Mouse (Mus musculus) bone marrow, adult 2 months (tissue): ENCODE results near the gene Rps18. TPM values are rescaled to one million over a fixed set of nuclear protein-coding genes. Genes with fewer than 3 reads are reported as not detected.
"Not testable (repeated sequence)": the region's sequence is repeated elsewhere in the genome, so short reads cannot be mapped to it uniquely, and the experiment has no call there.

Experiments used
- H3K27ac ChIP-seq: fragments of 200-500 bp; 2 replicates; pipeline ENCODE4 v1.5.1; 2012; ENCODE audit warnings: low read depth, mild to moderate bottlenecking, control low read depth, inconsistent platforms, low read length; ENCODE audit not compliant: control insufficient read depth, poor library complexity, insufficient read depth
- H3K4me1 ChIP-seq: fragments of 200-500 bp; 2 replicates; pipeline ENCODE4 v1.6.1; 2011; ENCODE audit warnings: low read length; ENCODE audit not compliant: control insufficient read depth, insufficient read depth
- H3K4me3 ChIP-seq: fragments of 200-500 bp; replicated peaks from 2 replicates; pipeline ENCODE3; 2011; ENCODE audit warnings: mild to moderate bottlenecking, low read depth, low read length, control low read depth; ENCODE audit not compliant: control insufficient read depth
- CTCF ChIP-seq: fragments of 200-500 bp; IDR thresholded peaks from 2 replicates; pipeline ENCODE4 v1.5.1; 2011; ENCODE audit warnings: low read length, control low read depth; ENCODE audit not compliant: control insufficient read depth, insufficient read depth
- POLR2A ChIP-seq: fragments of 200-500 bp; IDR thresholded peaks from 2 replicates; pipeline ENCODE4 v1.6.1; 2011; ENCODE audit warnings: low read depth, mild to moderate bottlenecking, control low read depth, low read length, borderline replicate concordance; ENCODE audit not compliant: control insufficient read depth
- WGBS: fragments of 180-500 bp; shearing (Covaris S2); methylation state at CpG from one replicate; pipeline ENCODE4 v1.1.7; 2018; 5-methylcytosine and 5-hydroxymethylcytosine counted together
- polyA plus RNA-seq: library from polyadenylated mRNA; stranded (reverse); fragments of >200 nt; gene quantifications from 2 replicates; pipeline ENCODE4 v1.2.4, GENCODE M21; 2011; ENCODE audit warnings: low replicate concordance; ENCODE audit not compliant: missing spikeins, insufficient read depth, insufficient read length

The Rps18 gene
- polyA plus RNA-seq, 1 experiment, result 1,335 TPM

DNA sequence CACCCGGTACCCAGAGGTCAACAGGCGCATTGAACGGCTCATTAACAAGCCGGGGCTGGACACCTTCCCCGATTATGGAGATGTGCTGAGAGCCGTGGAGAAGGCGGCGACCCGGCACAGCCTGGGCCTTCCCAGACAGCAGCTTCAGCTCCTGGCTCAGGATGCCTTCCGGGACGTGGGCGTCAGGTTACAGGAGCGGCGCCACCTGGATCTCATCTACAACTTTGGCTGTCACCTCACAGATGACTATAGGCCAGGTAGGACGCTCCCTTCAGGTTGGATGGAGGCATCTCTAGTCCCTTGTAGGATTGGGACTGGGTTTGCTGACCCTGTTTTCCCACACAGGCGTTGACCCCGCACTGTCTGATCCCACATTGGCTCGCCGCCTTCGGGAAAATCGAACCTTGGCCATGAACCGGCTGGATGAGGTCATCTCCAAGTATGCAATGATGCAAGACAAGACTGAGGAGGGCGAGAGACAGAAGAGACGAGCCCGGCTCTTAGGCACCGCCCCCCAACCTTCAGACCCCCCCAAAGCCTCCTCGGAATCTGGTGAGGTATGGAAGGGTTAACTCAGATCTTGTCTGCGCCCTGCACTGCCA lies 43.9 kb downstream of the Rps18 start:
- TF ChIP-seq POLR2A, result no peak
- TF ChIP-seq CTCF, result no peak
- H3K4me3 ChIP-seq, result no peak overlapping the region
- H3K27ac ChIP-seq, result no peak overlapping the region
- 91% methylated on average over 28 of the region's 28 CpGs for WGBS
- peaks cover 3% of the 10 kb centered on the region for H3K4me1 ChIP-seq

DNA sequence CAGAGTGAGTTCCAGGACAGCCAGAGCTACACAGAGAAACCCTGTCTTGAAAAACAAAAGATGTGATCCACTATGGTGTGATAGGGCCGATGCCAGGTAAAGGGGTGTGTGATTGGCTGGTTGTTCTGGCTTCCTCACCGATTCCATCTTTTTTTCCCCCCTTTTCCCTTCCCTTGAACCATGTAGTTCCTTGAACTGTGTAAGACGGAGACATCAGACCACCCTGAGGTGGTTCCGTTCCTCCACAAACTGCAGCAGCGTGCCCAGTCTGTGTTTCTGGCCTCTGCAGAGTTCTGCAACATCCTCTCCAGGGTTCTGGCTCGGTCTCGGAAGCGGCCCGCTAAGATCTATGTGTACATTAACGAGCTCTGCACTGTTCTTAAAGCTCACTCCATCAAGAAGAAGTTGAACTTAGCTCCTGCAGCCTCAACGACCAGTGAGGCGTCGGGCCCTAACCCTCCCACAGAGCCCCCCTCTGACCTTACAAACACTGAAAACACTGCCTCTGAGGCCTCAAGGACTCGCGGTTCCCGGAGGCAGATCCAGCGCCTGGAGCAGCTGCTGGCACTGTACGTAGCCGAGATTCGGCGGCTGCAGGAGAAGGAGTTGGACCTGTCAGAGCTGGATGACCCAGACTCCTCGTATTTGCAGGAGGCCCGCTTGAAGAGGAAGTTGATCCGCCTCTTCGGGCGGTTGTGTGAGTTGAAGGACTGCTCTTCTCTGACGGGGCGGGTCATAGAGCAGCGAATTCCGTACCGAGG lies 44.6 kb downstream of the Rps18 start:
- TF ChIP-seq POLR2A (no peak), CTCF (no peak)
- no peak overlapping the region for H3K4me3 ChIP-seq
- H3K27ac ChIP-seq, result no peak overlapping the region
- peaks cover 2% of the 10 kb centered on the region for H3K4me1 ChIP-seq
- 88% methylated on average over 31 of the region's 31 CpGs for WGBS

DNA sequence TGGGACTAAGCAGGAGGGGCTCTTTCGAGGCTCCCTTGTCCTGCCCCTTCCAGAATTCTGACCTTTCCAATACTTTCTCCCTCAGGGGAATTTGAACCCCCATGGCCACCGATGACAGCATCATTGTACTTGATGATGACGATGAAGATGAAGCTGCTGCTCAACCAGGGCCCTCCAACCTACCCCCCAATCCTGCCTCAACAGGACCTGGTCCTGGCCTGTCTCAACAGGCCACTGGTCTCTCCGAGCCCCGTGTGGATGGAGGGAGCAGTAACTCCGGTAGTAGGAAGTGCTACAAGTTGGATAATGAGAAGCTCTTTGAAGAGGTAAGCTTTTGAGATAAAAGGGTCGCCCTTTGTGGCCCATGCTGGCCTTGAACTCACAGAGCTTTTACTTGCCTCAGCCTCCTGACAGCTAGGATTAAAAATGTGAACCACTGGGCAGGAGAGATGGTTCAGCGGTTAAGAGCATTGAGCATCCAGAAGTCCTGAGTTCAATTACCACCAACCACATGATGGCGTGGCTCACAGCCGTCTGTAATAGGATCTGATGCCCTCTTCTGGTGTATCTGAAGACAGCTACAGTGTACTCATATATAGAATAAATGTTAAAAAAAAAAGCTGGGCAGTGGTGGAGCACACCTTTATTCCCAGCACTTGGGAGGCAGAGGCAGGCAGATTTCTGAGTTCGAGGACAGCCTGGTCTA lies 45.3 kb downstream of the Rps18 start:
- Histone ChIP-seq H3K4me1 (peaks cover 2% of the 10 kb centered on the region), H3K27ac (peak overlapping the region; percentile 91), H3K4me3 (peak overlapping the region; percentile 79)
- WGBS, result 39% methylated on average over 11 of the region's 11 CpGs
- TF ChIP-seq CTCF, result no peak
- TF ChIP-seq POLR2A, result no peak

DNA sequence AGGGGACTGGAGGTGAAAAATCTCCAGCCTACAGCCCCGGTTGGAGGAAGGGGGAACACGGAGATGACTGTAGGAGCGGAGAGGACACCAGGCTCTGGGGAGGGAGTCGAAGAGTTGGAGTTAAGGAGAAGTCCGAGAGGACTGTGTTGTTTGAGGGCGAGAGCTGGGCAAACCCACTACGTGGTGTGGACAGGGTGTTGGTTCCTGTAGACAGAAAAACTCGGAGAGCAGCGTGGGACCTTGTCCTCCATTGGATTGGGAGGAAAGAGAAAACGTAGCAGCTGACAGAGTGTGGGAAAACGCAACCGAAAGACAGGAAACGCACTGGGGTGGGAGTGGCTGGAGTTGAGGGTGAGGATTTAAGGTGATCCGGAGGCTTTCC lies 45.9 kb downstream of the Rps18 start:
- peak overlapping the region; percentile 79 for H3K4me3 ChIP-seq
- under 1% methylated on average over 14 of the region's 14 CpGs for WGBS

DNA sequence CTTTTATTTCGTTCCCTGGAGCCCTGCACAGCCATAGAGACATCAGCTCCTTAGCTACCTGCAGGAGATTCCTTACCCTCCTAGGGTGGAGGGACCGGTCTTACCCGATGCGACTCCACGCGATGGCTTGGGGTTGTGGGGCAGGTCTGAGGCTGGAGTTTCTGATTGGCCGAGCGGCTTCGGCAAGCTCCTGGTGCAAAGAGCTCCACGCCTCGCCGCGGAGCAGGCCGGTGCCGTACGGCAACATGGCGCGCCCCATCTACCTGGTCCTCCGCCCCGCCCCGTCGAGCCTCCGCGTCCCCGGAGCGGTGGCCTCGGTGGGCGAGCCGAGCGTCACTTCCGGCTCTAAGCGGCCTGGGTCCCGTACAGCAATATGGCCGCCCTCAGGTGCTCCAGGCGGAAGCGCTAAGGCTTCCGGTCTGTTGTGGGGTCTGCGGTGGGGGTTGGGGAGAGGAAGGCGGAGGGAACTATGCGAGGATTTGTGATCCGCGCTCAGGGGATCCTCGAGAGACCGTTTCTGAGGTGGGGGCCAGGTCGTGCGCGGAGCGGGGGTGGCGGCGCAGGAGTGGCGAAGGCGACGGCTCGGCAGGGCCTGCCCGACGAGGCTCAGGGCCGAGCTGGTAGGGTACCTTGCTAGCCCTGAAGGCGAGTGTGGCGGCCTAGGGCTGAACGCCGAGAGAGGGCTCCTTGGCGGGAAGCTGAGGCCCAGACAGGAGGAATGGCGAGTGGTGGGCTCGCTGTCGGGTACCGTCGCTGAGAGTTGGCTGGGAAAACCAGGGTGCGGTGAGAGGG lies 46.5 kb downstream of the Rps18 start, which contains the start of gene Daxx:
TSS of gene Daxx (plus strand) at position 338 of the 792 bp plus-strand sequence.
- peak within 1 kb of the TSS; percentile 91 for H3K27ac ChIP-seq
- H3K4me1 ChIP-seq, result no peaks in the 10 kb centered on the region; the same call in 1 of the 2 replicates
- peak within 1 kb of the TSS; percentile 79 for H3K4me3 ChIP-seq
- WGBS, result under 1% methylated on average over 68 of the region's 68 CpGs
- peak; percentile 32; the same call in 1 of the 2 replicates for TF ChIP-seq POLR2A
- no peak for TF ChIP-seq CTCF

More for the DNA sequence above, 45.9 kb downstream of the Rps18 start:
- H3K27ac ChIP-seq, result peak overlapping the region; percentile 91
- H3K4me1 ChIP-seq, result no peaks in the 10 kb centered on the region; the same call in 1 of the 2 replicates
- TF ChIP-seq CTCF (no peak), POLR2A (no peak)

DNA sequence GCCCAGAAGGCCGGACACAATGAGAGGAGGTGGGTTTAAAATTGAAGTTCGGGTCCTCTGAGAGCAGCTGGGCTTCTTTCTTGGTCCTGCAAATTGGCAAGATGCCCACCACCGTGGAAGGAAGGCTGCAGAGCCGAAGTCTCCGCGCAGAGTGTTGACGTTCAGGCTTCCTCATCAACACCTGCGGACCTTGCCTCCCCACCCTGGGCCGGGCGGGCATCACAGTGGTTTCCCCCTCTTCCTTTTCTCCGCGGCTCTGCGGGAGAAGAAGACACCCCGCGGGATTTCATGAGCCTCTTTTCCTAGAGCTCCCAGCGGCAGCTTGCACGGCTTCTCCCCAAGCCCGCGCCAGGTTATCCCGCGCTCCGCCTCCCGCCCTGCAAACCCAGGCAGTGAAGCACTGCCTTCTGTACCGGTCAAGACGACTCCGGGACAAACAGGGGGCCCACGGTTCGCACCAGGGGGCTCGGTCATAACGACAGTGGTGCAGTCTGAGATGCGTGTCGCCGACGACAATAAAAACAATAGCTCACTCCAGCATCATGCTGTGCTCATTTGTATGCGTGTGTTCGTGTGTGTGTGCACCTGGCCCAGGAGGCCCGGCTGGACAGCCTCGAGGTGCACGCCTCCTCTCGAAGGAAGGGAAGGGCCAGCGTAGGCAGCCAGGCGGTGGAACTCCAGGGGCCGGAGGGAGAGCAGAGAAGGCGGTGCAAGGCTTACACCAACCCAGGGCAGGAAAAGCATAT lies 47.3 kb downstream of the Rps18 start:
- Histone ChIP-seq H3K4me1 (no peaks in the 10 kb centered on the region; the same call in 1 of the 2 replicates), H3K4me3 (peak overlapping the region; percentile 79), H3K27ac (peak overlapping the region; percentile 91)
- no peak for TF ChIP-seq CTCF
- peak; percentile 16; the same call in 1 of the 2 replicates for TF ChIP-seq POLR2A
- WGBS, result under 1% methylated on average over 44 of the region's 44 CpGs

DNA sequence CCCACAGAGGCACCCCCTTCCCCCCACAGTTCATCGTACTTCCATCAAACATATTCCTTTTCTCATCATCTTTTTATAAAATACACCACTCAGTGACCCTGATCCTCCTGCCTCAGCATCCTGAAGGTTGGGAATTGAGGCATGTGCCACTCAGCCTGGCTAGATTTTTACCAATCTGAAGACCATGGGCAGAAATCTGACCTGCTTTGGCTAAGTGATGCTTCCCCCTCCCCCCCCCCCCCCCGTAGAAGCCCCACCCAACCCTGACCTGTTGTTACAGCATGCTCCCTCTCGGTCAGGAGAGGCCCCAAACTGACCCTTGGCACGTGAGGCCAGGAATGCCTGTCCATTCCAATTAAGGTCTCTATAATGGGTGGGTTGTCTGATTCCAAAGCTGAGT lies 51.0 kb downstream of the Rps18 start, which contains the start of gene Platr17:
TSS of gene Platr17 (plus strand) at position 301 of the 400 bp plus-strand sequence.
- WGBS, result 56% methylated on average over 4 of the region's 4 CpGs
- not testable (repeated sequence) for H3K27ac ChIP-seq, H3K4me1 ChIP-seq, H3K4me3 ChIP-seq

DNA sequence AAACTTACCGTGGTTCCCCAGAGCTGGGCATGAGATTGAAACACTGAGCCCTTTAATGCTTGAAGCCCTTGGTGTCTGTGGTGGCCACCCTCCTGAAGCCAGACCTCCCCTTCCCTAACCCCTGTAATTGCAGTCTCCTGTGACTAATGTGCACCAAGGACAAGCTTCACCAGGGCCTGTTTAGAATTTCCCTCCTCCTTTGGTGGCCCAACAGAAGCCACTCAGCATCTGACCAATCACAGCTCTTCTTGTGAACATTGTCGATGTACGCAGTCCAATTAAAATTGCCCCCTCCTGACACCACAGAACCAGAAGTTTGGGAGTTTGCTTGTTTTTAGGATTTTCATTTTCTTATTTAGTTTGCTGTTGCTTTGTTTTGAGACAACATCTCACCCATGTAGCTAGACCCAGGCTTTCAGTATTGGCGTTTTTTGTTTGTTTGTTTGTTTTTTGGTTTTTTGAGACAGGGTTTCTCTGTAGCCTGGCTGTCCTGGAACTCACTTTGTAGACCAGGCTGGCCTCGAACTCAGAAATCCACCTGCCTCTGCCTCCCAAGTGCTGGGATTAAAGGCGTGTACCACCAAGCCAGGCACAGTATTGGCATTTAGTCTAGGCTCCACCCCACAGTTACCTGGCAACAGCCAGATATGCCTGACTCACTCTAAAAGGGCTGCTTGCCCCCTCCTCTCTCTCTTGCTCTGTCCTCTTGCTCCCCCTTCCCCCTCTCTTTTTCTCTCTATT lies 51.7 kb downstream of the Rps18 start:
- WGBS, result 68% methylated on average over 6 of the region's 6 CpGs
- H3K27ac ChIP-seq, H3K4me3 ChIP-seq, H3K4me1 ChIP-seq: not testable (repeated sequence)
